Comparison of ENCODE assay signal across 7 mouse cellular contexts in genomic region chr5:26006937-26007695, GRCm38 (mm10). TPM values are rescaled to one million over a fixed set of nuclear protein-coding genes. Genes with fewer than 3 reads are reported as not detected.
A peak's percentile ranks its signal among the peaks of the same experiment; 100 is the strongest.
DNase-seq lines count a peak whose midpoint lies in the region; ATAC-seq lines count a peak whose summit lies in the region.
"Not testable (repeated sequence)": the region's sequence is repeated elsewhere in the genome, so short reads cannot be mapped to it uniquely, and the experiment has no call there.

No protein-coding gene starts in this region.

- 16% methylated on average over 45 of the region's 45 CpGs for WGBS in embryonic facial prominence, embryonic 15.5 days
- 16% methylated on average over 45 of the region's 45 CpGs for WGBS in heart, embryonic 12.5 days
- WGBS in kidney, embryonic 15.5 days, result 19% methylated on average over 45 of the region's 45 CpGs
- 15% methylated on average over 45 of the region's 45 CpGs for WGBS in limb, embryonic 12.5 days
- WGBS in midbrain, embryonic 13.5 days, result 19% methylated on average over 45 of the region's 45 CpGs

- H3K27me3 ChIP-seq in embryonic facial prominence, embryonic 15.5 days; kidney, embryonic 15.5 days; midbrain, embryonic 13.5 days: not testable (repeated sequence)
- peaks cover 14% of the 10 kb centered on the region for H3K27me3 ChIP-seq in heart, embryonic 12.5 days (replicated peaks)
- H3K27me3 ChIP-seq in limb, embryonic 12.5 days, result peaks cover 14% of the 10 kb centered on the region

- peak; percentile 12 for DNase-seq in cerebellum, adult 11 months
- peak; percentile 2 to 3 for DNase-seq in right cerebral cortex, postnatal 36 days (ENCODE audit: low spot score in 2 of 2)

- not testable (repeated sequence) for H3K9ac ChIP-seq in embryonic facial prominence, embryonic 15.5 days; heart, embryonic 12.5 days; kidney, embryonic 15.5 days
- 0 out of 2 replicates have a peak overlapping the region, but pooled peaks have one; percentile 5 for H3K9ac ChIP-seq in limb, embryonic 12.5 days (replicated peaks)
- H3K9ac ChIP-seq in midbrain, embryonic 13.5 days (replicated peaks), result peak overlapping the region; percentile 54

- H3K27ac ChIP-seq in embryonic facial prominence, embryonic 15.5 days (replicated peaks); heart, embryonic 12.5 days (ENCODE audit: poor library complexity, severe bottlenecking); kidney, embryonic 15.5 days; limb, embryonic 12.5 days; midbrain, embryonic 13.5 days: not testable (repeated sequence)

- H3K4me2 ChIP-seq in embryonic facial prominence, embryonic 15.5 days (replicated peaks), result peak overlapping the region; percentile 33
- H3K4me2 ChIP-seq in heart, embryonic 12.5 days, result peak overlapping the region; percentile 63
- H3K4me2 ChIP-seq in kidney, embryonic 15.5 days, result peak overlapping the region; percentile 58
- peak overlapping the region; percentile 58 for H3K4me2 ChIP-seq in limb, embryonic 12.5 days
- peak overlapping the region; percentile 59 for H3K4me2 ChIP-seq in midbrain, embryonic 13.5 days (replicated peaks)

- H3K4me3 ChIP-seq in embryonic facial prominence, embryonic 15.5 days (replicated peaks), result peak overlapping the region; percentile 9
- peak overlapping the region; percentile 32 for H3K4me3 ChIP-seq in heart, embryonic 12.5 days
- H3K4me3 ChIP-seq in kidney, embryonic 15.5 days (replicated peaks), result peak overlapping the region; percentile 31
- H3K4me3 ChIP-seq in limb, embryonic 12.5 days (replicated peaks), result peak overlapping the region; percentile 31
- peak overlapping the region; percentile 36 for H3K4me3 ChIP-seq in midbrain, embryonic 13.5 days (replicated peaks)

- not testable (repeated sequence) for H3K36me3 ChIP-seq in embryonic facial prominence, embryonic 15.5 days; heart, embryonic 12.5 days; kidney, embryonic 15.5 days; limb, embryonic 12.5 days; midbrain, embryonic 13.5 days

- H3K9me3 ChIP-seq in embryonic facial prominence, embryonic 15.5 days (replicated peaks); heart, embryonic 12.5 days (replicated peaks); kidney, embryonic 15.5 days (replicated peaks); limb, embryonic 12.5 days; midbrain, embryonic 13.5 days: not testable (repeated sequence)

- peak; percentile 84 for ATAC-seq in embryonic facial prominence, embryonic 15.5 days (ENCODE audit: insufficient number of reproducible peaks, low FRiP score, low TSS enrichment, low read depth)
- peak; percentile 79 for ATAC-seq in heart, embryonic 12.5 days (ENCODE audit: insufficient number of reproducible peaks, low FRiP score)
- peak; percentile 89 for ATAC-seq in kidney, embryonic 15.5 days (replicated peaks; ENCODE audit: low FRiP score)
- ATAC-seq in limb, embryonic 12.5 days (ENCODE audit: insufficient number of reproducible peaks, insufficient read depth, low FRiP score, low TSS enrichment, low read depth), result peak; percentile 83
- ATAC-seq in midbrain, embryonic 13.5 days, result peak; percentile 98

- H3K4me1 ChIP-seq in embryonic facial prominence, embryonic 15.5 days; heart, embryonic 12.5 days (replicated peaks); kidney, embryonic 15.5 days; limb, embryonic 12.5 days (replicated peaks); midbrain, embryonic 13.5 days (replicated peaks): not testable (repeated sequence)

RNA-seq across cellular contexts. Expression of gene Gm1979, which starts 2.5 kb away (rescaled TPM):
- polyA plus RNA-seq in embryonic facial prominence, embryonic 15.5 days (2015; fragmentation: Nextera tagmentation; extraction: Ambion mirVana), result 0.21 and 0.26 TPM in 2 replicates
- polyA plus RNA-seq in heart, embryonic 12.5 days (2016; fragmentation: Nextera tagmentation; extraction: Ambion mirVana), result 0.54 TPM in 1 of 2 replicates, not detected in the other
- 0.19 TPM in 1 of 2 replicates, not detected in the other for polyA plus RNA-seq in kidney, embryonic 15.5 days (2015; fragmentation: Nextera tagmentation; extraction: Ambion mirVana)
- not detected in 2 replicates for polyA plus RNA-seq in limb, embryonic 12.5 days (2016; fragmentation: Nextera tagmentation; extraction: Ambion mirVana)
- polyA plus RNA-seq in midbrain, embryonic 13.5 days (2015; fragmentation: Nextera tagmentation; extraction: Ambion mirVana), result 0.24 TPM in 1 of 2 replicates, not detected in the other

RNA-seq across cellular contexts. Expression of gene Gm5862, which starts 15.6 kb away (rescaled TPM):
- polyA plus RNA-seq in embryonic facial prominence, embryonic 15.5 days (2015; fragmentation: Nextera tagmentation; extraction: Ambion mirVana), result 0.08 and 0.09 TPM in 2 replicates
- not detected in 2 replicates for polyA plus RNA-seq in heart, embryonic 12.5 days (2016; fragmentation: Nextera tagmentation; extraction: Ambion mirVana)
- polyA plus RNA-seq in kidney, embryonic 15.5 days (2015; fragmentation: Nextera tagmentation; extraction: Ambion mirVana), result not detected in 2 replicates
- polyA plus RNA-seq in limb, embryonic 12.5 days (2016; fragmentation: Nextera tagmentation; extraction: Ambion mirVana), result not detected in 2 replicates
- polyA plus RNA-seq in midbrain, embryonic 13.5 days (2015; fragmentation: Nextera tagmentation; extraction: Ambion mirVana), result not detected in 2 replicates

RNA-seq across cellular contexts. Expression of gene Gm21698, which starts 18.7 kb away (rescaled TPM):
- 0.25 and 0.29 TPM in 2 replicates for polyA plus RNA-seq in embryonic facial prominence, embryonic 15.5 days (2015; fragmentation: Nextera tagmentation; extraction: Ambion mirVana)
- polyA plus RNA-seq in heart, embryonic 12.5 days (2016; fragmentation: Nextera tagmentation; extraction: Ambion mirVana), result 0.13 and 0.22 TPM in 2 replicates
- polyA plus RNA-seq in kidney, embryonic 15.5 days (2015; fragmentation: Nextera tagmentation; extraction: Ambion mirVana), result 0.08 TPM in 1 of 2 replicates, not detected in the other
- polyA plus RNA-seq in limb, embryonic 12.5 days (2016; fragmentation: Nextera tagmentation; extraction: Ambion mirVana), result 0.10 TPM in 1 of 2 replicates, not detected in the other
- 0.13 and 0.24 TPM in 2 replicates for polyA plus RNA-seq in midbrain, embryonic 13.5 days (2015; fragmentation: Nextera tagmentation; extraction: Ambion mirVana)

RNA-seq across cellular contexts. Expression of gene Speer4a, which starts 32.2 kb away (rescaled TPM):
- polyA plus RNA-seq in embryonic facial prominence, embryonic 15.5 days (2015; fragmentation: Nextera tagmentation; extraction: Ambion mirVana), result 0.08 and 0.09 TPM in 2 replicates
- polyA plus RNA-seq in heart, embryonic 12.5 days (2016; fragmentation: Nextera tagmentation; extraction: Ambion mirVana), result 0.06 and 0.10 TPM in 2 replicates
- not detected in 2 replicates for polyA plus RNA-seq in kidney, embryonic 15.5 days (2015; fragmentation: Nextera tagmentation; extraction: Ambion mirVana)
- polyA plus RNA-seq in limb, embryonic 12.5 days (2016; fragmentation: Nextera tagmentation; extraction: Ambion mirVana), result not detected in 2 replicates
- polyA plus RNA-seq in midbrain, embryonic 13.5 days (2015; fragmentation: Nextera tagmentation; extraction: Ambion mirVana), result 0.12 and 0.16 TPM in 2 replicates

RNA-seq across cellular contexts. Expression of gene Gm21680, which starts 34.7 kb away (rescaled TPM):
- 0.17 and 0.20 TPM in 2 replicates for polyA plus RNA-seq in embryonic facial prominence, embryonic 15.5 days (2015; fragmentation: Nextera tagmentation; extraction: Ambion mirVana)
- 0.09 and 0.17 TPM in 2 replicates for polyA plus RNA-seq in heart, embryonic 12.5 days (2016; fragmentation: Nextera tagmentation; extraction: Ambion mirVana)
- 0.12 TPM in 1 of 2 replicates, not detected in the other for polyA plus RNA-seq in kidney, embryonic 15.5 days (2015; fragmentation: Nextera tagmentation; extraction: Ambion mirVana)
- polyA plus RNA-seq in limb, embryonic 12.5 days (2016; fragmentation: Nextera tagmentation; extraction: Ambion mirVana), result 0.13 TPM in 1 of 2 replicates, not detected in the other
- polyA plus RNA-seq in midbrain, embryonic 13.5 days (2015; fragmentation: Nextera tagmentation; extraction: Ambion mirVana), result 0.08 and 0.09 TPM in 2 replicates
